8 mouse cellular contexts compared by ENCODE assay signal in the genomic region with DNA sequence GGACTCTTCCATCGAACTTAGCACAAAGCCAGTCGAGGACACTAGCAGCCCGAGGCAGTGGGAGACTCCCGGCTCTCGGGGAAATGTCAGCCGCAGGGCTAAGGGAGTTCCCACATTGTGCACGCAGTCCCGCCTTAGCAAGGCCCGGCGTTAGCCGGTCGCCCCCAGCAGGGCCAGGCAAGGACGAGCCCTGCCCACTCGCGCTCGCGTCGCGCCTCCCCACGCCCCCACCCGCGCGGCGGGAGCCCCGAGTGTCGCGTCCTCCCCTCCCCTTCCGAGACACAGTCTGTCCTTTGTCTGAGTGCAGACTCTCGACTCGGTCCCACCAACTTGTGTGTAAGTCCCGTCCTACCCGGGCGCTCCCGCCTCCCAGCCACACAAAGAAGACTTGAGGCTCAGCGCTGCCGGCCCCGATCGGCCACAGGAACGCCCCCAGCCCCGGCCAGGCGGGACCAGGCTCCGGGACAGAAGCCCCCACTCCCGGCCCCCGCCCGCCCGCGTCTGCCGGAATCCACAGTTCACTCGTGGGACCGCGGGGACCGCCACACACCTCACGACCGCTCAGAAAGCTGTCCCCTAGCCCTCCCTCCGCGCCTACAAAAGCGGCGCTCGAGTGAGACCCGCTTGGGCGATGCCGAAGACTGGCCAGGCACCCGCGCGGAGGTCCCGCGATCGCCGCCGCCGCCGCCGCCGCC. TPM values are rescaled to one million over a fixed set of nuclear protein-coding genes. Genes with fewer than 3 reads are reported as not detected.
DNase-seq lines count a peak whose midpoint lies in the region; ATAC-seq lines count a peak whose summit lies in the region.

No protein-coding gene starts in this region.

- peak overlapping the region; percentile 98 for H3K9ac ChIP-seq in hindbrain, embryonic 16.5 days (ENCODE audit: low read depth, low read length)

- H3K27ac ChIP-seq in hindbrain, embryonic 16.5 days (ENCODE audit: low read depth, low read length): peak overlapping the region; percentile 98
- H3K27ac ChIP-seq in macrophage: peak overlapping the region; percentile 12

- H3K4me1 ChIP-seq in hindbrain, embryonic 16.5 days (ENCODE audit: control insufficient read depth, insufficient read depth, low read depth, low read length): peaks cover 5% of the 10 kb centered on the region

- H3K9me3 ChIP-seq in hindbrain, embryonic 16.5 days (ENCODE audit: control insufficient read depth, low read length): no peaks in the 10 kb centered on the region

- peaks cover 46% of the 10 kb centered on the region for H3K79me2 ChIP-seq in macrophage (ENCODE audit: inconsistent target)

- WGBS in hindbrain, embryonic 16.5 days: 0% methylated on average over 50 of the region's 74 CpGs
- 2% methylated on average over 67 of the region's 74 CpGs for WGBS in macrophage (ENCODE audit: missing documents)

- peak overlapping the region; percentile 95 for H3K4me3 ChIP-seq in hindbrain, embryonic 16.5 days (ENCODE audit: low read length)
- H3K4me3 ChIP-seq in macrophage (ENCODE audit: inconsistent target): peak overlapping the region; percentile 64

- peak; percentile 88 for DNase-seq in R1 (ENCODE audit: low read depth, low spot score)
- peak; percentile 64 to 72 for DNase-seq in cerebellum, postnatal 36 days
- peak; percentile 55 to 56 for DNase-seq in frontal cortex, postnatal 36 days (ENCODE audit: low spot score in 2 of 2)
- peak; percentile 43 to 62 for DNase-seq in left cerebral cortex, adult 18-20 months (ENCODE audit: low spot score in 2 of 2)
- peak; percentile 49 for DNase-seq in right cerebral cortex, adult 18-20 months
- DNase-seq in urinary bladder, adult 2 months (ENCODE audit: low spot score): peak; percentile 68

- peak overlapping the region; percentile 81 for H3K4me2 ChIP-seq in hindbrain, embryonic 16.5 days (ENCODE audit: low read length)

- H3K27me3 ChIP-seq in hindbrain, embryonic 16.5 days (replicated peaks; ENCODE audit: control insufficient read depth, insufficient read depth, low read length): no peaks in the 10 kb centered on the region

- peak; percentile 77 for ATAC-seq in hindbrain, embryonic 16.5 days

- no peaks in the 10 kb centered on the region for H3K36me3 ChIP-seq in hindbrain, embryonic 16.5 days (ENCODE audit: control insufficient read depth, insufficient read depth, low read length)
- no peaks in the 10 kb centered on the region for H3K36me3 ChIP-seq in macrophage (ENCODE audit: inconsistent target)

RNA-seq across cellular contexts. Expression of a gene that starts 0.9 kb away (rescaled TPM):
- polyA plus RNA-seq in hindbrain, embryonic 16.5 days (2015; fragmentation: Nextera tagmentation; extraction: Ambion mirVana): 45.9 and 46.5 TPM in 2 replicates
- total RNA-seq in left cerebral cortex, adult 18-20 months (2021): 10 to 100 TPM; 12.1 to 12.9 TPM
- total RNA-seq in macrophage (2018; cell fraction: chromatin; rRNA removed): 10 to 100 TPM; 14.7 to 71.2 (median 36.7) TPM
- total RNA-seq in macrophage (2018; cell fraction: cytosol; rRNA removed): 10 to 100 TPM; 10.3 to 16.2 (median 13.4) TPM
- total RNA-seq in macrophage (2018; cell fraction: nucleus; rRNA removed): 10 to 100 TPM; 11.9 to 92.6 (median 21.2) TPM
- polyA plus RNA-seq in macrophage (2018): 9.2 to 31.7 TPM (median 13.5 TPM) in 3 replicates
- 23.6 and 31.8 TPM in 2 replicates for polyA plus RNA-seq in urinary bladder, adult 2 months (2012; rRNA removed)

Comparison
In these comparisons a context has a peak if more than half of its experiments do, and no peak if none do; other contexts are left out.
1. Peak in every context shown above with its lines: DNase-seq, ATAC-seq, H3K4me3 ChIP-seq and H3K27ac ChIP-seq.